Comparison of ENCODE assay signal across 51 mouse cellular contexts in the genomic region with DNA sequence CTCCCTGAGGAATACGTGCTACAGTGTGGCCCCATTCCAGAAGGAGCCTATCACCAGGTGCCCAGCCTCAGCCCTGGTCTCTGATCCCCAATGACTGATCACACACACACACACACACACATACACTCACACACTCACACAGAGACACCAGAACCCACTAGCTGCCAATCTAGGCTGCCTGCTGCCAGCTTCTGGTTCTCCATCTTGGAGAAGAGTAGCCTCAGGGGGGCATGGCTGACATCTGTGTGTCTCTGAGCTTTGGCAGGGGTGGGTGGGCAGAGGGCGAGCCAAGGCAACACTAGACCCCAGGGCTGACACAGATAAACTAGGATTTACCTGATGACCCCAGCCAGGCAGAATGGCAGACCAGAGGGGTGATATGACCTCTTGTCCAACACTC. TPM values are rescaled to one million over a fixed set of nuclear protein-coding genes. Genes with fewer than 3 reads are reported as not detected.
"Had no signal": no experiment of that assay in that cellular context is flagged by ENCODE, and none has a peak within 500 bp of the region (broad histone marks: within the 10 kb centered on the region; RNA-seq: fewer than 3 reads in every experiment).

No protein-coding gene starts in this region.

- H3K4me1 ChIP-seq: hindbrain, embryonic 10.5 days; hindbrain, embryonic 12.5 days; hindbrain, embryonic 15.5 days; intestine, embryonic 15.5 days; kidney, embryonic 15.5 days had no signal

- H3K27me3 ChIP-seq: heart, embryonic 13.5 days; heart, embryonic 15.5 days; hindbrain, embryonic 12.5 days; hindbrain, embryonic 13.5 days; hindbrain, embryonic 15.5 days; intestine, embryonic 15.5 days; kidney, embryonic 15.5 days had no signal

- H3K27ac ChIP-seq: heart, embryonic 10.5 days; heart, embryonic 13.5 days; heart, embryonic 15.5 days; hindbrain, embryonic 10.5 days; hindbrain, embryonic 12.5 days; hindbrain, embryonic 13.5 days; hindbrain, embryonic 14.5 days; hindbrain, embryonic 15.5 days; intestine, embryonic 15.5 days; kidney, embryonic 15.5 days; kidney, postnatal 0 days; layer of hippocampus, adult 2 months; left cerebral cortex, adult 2 months had no signal

- H3K4me3 ChIP-seq: heart, embryonic 10.5 days; heart, embryonic 12.5 days; heart, embryonic 13.5 days; heart, embryonic 15.5 days; hindbrain, embryonic 10.5 days; hindbrain, embryonic 12.5 days; hindbrain, embryonic 13.5 days; hindbrain, embryonic 15.5 days; intestine, embryonic 15.5 days; kidney, embryonic 15.5 days; layer of hippocampus, adult 2 months; left cerebral cortex, adult 2 months had no signal

- ATAC-seq: hindbrain, embryonic 16.5 days; inflammation-experienced regulatory T-cells, adult 6 months; intestine, embryonic 15.5 days; intestine, embryonic 16.5 days; intestine, postnatal 0 days had no signal

- H3K4me2 ChIP-seq: heart, embryonic 11.5 days; heart, embryonic 12.5 days; heart, embryonic 13.5 days; heart, embryonic 15.5 days; hindbrain, embryonic 12.5 days; hindbrain, embryonic 13.5 days; hindbrain, embryonic 14.5 days; hindbrain, embryonic 15.5 days; intestine, embryonic 15.5 days; kidney, embryonic 15.5 days had no signal

- H3K9me3 ChIP-seq: heart, embryonic 10.5 days; heart, embryonic 12.5 days; heart, embryonic 13.5 days; heart, embryonic 15.5 days; hindbrain, embryonic 10.5 days; hindbrain, embryonic 12.5 days; hindbrain, embryonic 13.5 days; hindbrain, embryonic 15.5 days; intestine, embryonic 15.5 days; kidney, embryonic 15.5 days had no signal

- H3K9ac ChIP-seq: heart, embryonic 12.5 days; heart, embryonic 13.5 days; heart, embryonic 15.5 days; hindbrain, embryonic 12.5 days; hindbrain, embryonic 13.5 days; hindbrain, embryonic 14.5 days; hindbrain, embryonic 15.5 days; intestine, embryonic 15.5 days; kidney, embryonic 15.5 days had no signal

- DNase-seq: heart, postnatal 10 days; heart, postnatal 14 days; heart, postnatal 36 days; heart, postnatal 4 days; kidney, adult 11 months; kidney, adult 18-20 months; kidney, adult 2 months; kidney, adult 8-10 months; kidney, adult 9 months; kidney, postnatal 10 days; kidney, postnatal 14 days; kidney, postnatal 25 days; kidney, postnatal 36 days; kidney, postnatal 4 days; layer of hippocampus, adult 9-11 months; layer of hippocampus, postnatal 36 days had no signal

- H3K36me3 ChIP-seq: heart, embryonic 10.5 days; heart, embryonic 12.5 days; heart, embryonic 13.5 days; heart, embryonic 15.5 days; hindbrain, embryonic 10.5 days; hindbrain, embryonic 12.5 days; hindbrain, embryonic 13.5 days; hindbrain, embryonic 15.5 days; intestine, embryonic 15.5 days; kidney, embryonic 15.5 days had no signal

RNA-seq across cellular contexts. Expression of a gene that starts 18.1 kb away (rescaled TPM):
- total RNA-seq: hematopoietic stem cell, adult 5-6 weeks had no signal
- polyA plus RNA-seq: inflammation-experienced regulatory T-cells, adult 6 months had no signal

RNA-seq across cellular contexts. Expression of a gene that starts 20.1 kb away (rescaled TPM):
- total RNA-seq: heart, postnatal 10 days; heart, postnatal 14 days; heart, postnatal 25 days; heart, postnatal 36 days; heart, postnatal 4 days; hematopoietic stem cell, adult 5-6 weeks; layer of hippocampus, adult 18-20 months; layer of hippocampus, adult 2 months; layer of hippocampus, adult 8-10 months; layer of hippocampus, postnatal 10 days; layer of hippocampus, postnatal 14 days; layer of hippocampus, postnatal 25 days; layer of hippocampus, postnatal 36 days; left cerebral cortex, adult 18-20 months; left cerebral cortex, adult 2 months; left cerebral cortex, adult 8-10 months had no signal
- polyA plus RNA-seq: heart, embryonic 10.5 days; heart, embryonic 11.5 days; heart, embryonic 12.5 days; heart, embryonic 14.5 days; heart, embryonic 15.5 days; heart, embryonic 16.5 days; heart, postnatal 0 days; hindbrain, embryonic 10.5 days; hindbrain, embryonic 12.5 days; hindbrain, embryonic 13.5 days; hindbrain, embryonic 14.5 days; hindbrain, embryonic 15.5 days; hindbrain, embryonic 16.5 days; inflammation-experienced regulatory T-cells, adult 6 months; intestine, embryonic 14.5 days; intestine, embryonic 15.5 days; intestine, embryonic 16.5 days; intestine, postnatal 0 days; kidney, adult 2 months; kidney, embryonic 14.5 days; kidney, embryonic 15.5 days; kidney, embryonic 16.5 days; kidney, postnatal 0 days; large intestine, adult 2 months had no signal
